Mouse (Mus musculus): ENCODE measurements around the gene Psmg3. TPM values are rescaled to one million over a fixed set of nuclear protein-coding genes. Genes with fewer than 3 reads are reported as not detected.

The Psmg3 gene
- polyA plus RNA-seq, 1 experiment = 30.3 TPM

DNA sequence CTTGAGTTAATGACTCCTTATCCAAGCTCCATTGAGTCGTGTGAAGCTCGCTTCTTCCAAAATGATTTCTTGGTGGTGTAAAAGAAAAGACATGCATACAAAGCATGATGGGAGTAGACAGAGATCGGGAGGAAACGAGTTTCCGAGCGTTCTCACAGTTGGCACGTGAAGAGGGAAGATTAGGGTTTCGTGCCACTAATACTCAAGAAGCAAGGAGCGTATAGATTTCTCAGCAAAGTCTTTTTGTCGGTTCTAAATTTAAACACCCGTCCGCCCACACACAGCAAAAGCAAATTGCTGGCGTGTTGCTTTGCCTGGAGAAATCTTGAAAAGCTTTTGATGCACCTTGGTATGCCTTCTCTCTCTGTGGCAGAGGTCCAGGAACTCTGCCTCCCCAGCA is 2.7 kb upstream of the Psmg3 start:
- Histone ChIP-seq H3K27me3 (ENCODE audit: control insufficient read depth, insufficient read depth, low read length, poor library complexity, severe bottlenecking) (no peaks in the 10 kb centered on the region), H3K36me3 (ENCODE audit: control insufficient read depth, insufficient read depth, low read length, poor library complexity, severe bottlenecking) (no peaks in the 10 kb centered on the region), H3K9me3 (replicated peaks; ENCODE audit: control insufficient read depth, insufficient read depth, low read length, poor library complexity, severe bottlenecking) (no peaks in the 10 kb centered on the region), H3K4me3 (ENCODE audit: low read depth, low read length) (no peak overlapping the region), H3K27ac (ENCODE audit: insufficient read depth, low read length) (no peak overlapping the region), H3K9ac (ENCODE audit: low read depth, poor library complexity, severe bottlenecking) (no peak overlapping the region), H3K4me1 (ENCODE audit: control insufficient read depth, insufficient read depth, low read length) (no peaks in the 10 kb centered on the region)
- TF ChIP-seq CTCF (IDR thresholded peaks at IDR 0.05; ENCODE audit: low read depth, low read length) (no peak), POLR2A (IDR thresholded peaks at IDR 0.05; ENCODE audit: insufficient read depth, low read length) (no peak), EP300 (IDR thresholded peaks at IDR 0.05; ENCODE audit: insufficient read depth, low read depth, low read length) (no peak)

DNA sequence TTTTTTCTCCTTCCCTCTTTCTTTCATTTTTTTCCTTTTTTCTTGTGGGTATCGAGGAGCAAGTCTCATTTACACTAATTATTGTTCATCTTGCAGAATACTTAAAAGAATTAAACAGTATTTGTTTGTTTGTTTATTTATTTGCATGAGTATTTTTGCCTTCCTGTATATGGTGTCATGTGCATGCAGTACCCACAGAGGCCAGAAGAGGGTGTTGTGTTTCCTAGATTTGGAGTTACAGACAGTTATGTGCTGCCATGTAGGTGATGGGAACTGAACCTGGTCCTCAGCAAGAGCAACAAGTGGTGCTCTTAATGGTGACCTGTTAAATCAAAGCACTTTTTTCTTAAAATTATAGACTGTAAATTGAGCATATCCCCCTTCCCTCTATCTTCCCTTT is 908 bp upstream of the Psmg3 start:
- TF ChIP-seq CTCF (IDR thresholded peaks at IDR 0.05; ENCODE audit: low read depth, low read length) (no peak), POLR2A (IDR thresholded peaks at IDR 0.05; ENCODE audit: insufficient read depth, low read length) (no peak), EP300 (IDR thresholded peaks at IDR 0.05; ENCODE audit: insufficient read depth, low read depth, low read length) (no peak)
- no peaks in the 10 kb centered on the region for H3K9me3 ChIP-seq (replicated peaks; ENCODE audit: control insufficient read depth, insufficient read depth, low read length, poor library complexity, severe bottlenecking)

DNA sequence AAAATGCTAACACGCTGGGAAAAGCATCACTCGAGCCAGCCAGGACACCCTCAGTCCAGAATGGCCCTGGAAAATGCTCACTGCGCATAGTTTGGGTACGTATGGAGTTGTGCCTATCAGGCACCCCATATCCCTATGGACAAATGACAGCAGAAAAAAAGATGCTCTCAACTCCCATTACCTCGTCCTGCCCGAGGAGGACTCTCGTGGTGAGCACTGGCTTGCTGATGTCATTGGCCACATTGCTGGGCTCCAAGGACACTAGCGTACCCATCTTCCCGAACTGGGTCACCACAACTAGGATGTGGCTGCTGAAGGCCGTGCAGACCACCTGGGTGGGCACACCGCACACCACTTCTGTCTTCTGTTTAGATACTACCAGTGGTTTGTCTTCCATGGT is 738 bp downstream of the Psmg3 start:
- Histone ChIP-seq H3K27me3 (ENCODE audit: control insufficient read depth, insufficient read depth, low read length, poor library complexity, severe bottlenecking) (no peaks in the 10 kb centered on the region), H3K9me3 (replicated peaks; ENCODE audit: control insufficient read depth, insufficient read depth, low read length, poor library complexity, severe bottlenecking) (no peaks in the 10 kb centered on the region), H3K4me3 (ENCODE audit: low read depth, low read length) (peak overlapping the region; percentile 92), H3K4me1 (ENCODE audit: control insufficient read depth, insufficient read depth, low read length) (no peaks in the 10 kb centered on the region), H3K36me3 (ENCODE audit: control insufficient read depth, insufficient read depth, low read length, poor library complexity, severe bottlenecking) (no peaks in the 10 kb centered on the region; the same call in 1 of the 2 replicates), H3K27ac (ENCODE audit: insufficient read depth, low read length) (no peak overlapping the region), H3K9ac (ENCODE audit: low read depth, poor library complexity, severe bottlenecking) (peak overlapping the region; percentile 51)
- TF ChIP-seq EP300 (IDR thresholded peaks at IDR 0.05; ENCODE audit: insufficient read depth, low read depth, low read length) (no peak), CTCF (IDR thresholded peaks at IDR 0.05; ENCODE audit: low read depth, low read length) (no peak), POLR2A (IDR thresholded peaks at IDR 0.05; ENCODE audit: insufficient read depth, low read length) (no peak)

More for the DNA sequence above, 908 bp upstream of the Psmg3 start:
- Histone ChIP-seq H3K36me3 (ENCODE audit: control insufficient read depth, insufficient read depth, low read length, poor library complexity, severe bottlenecking) (no peaks in the 10 kb centered on the region), H3K27me3 (ENCODE audit: control insufficient read depth, insufficient read depth, low read length, poor library complexity, severe bottlenecking) (no peaks in the 10 kb centered on the region), H3K9ac (ENCODE audit: low read depth, poor library complexity, severe bottlenecking) (no peak overlapping the region), H3K4me1 (ENCODE audit: control insufficient read depth, insufficient read depth, low read length) (no peaks in the 10 kb centered on the region), H3K27ac (ENCODE audit: insufficient read depth, low read length) (no peak overlapping the region), H3K4me3 (ENCODE audit: low read depth, low read length) (no peak overlapping the region)

DNA sequence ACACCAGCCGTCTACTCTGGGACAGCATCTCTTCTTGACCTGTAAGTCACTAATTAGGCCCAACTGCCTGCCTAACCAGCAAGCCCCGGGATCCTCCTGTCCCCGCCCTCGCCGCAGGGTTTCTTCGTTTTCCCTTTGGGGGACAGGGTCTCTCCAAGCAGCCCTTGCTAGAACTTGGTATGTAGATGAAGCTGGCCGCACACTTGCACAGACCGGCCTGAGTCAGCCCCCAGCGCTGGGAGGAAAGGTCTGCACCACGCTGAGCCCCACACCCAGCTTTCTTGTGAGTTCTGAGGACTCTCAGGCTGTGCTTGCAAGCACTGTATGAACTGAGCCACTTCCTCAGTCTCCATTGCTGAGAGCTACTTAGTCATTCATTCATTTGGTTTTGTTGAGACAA is 2.2 kb downstream of the Psmg3 start:
- no peak for TF ChIP-seq CTCF (IDR thresholded peaks at IDR 0.05; ENCODE audit: low read depth, low read length)
- no peak for TF ChIP-seq EP300 (IDR thresholded peaks at IDR 0.05; ENCODE audit: insufficient read depth, low read depth, low read length)
- TF ChIP-seq POLR2A (IDR thresholded peaks at IDR 0.05; ENCODE audit: insufficient read depth, low read length) = no peak
- no peak overlapping the region for H3K4me3 ChIP-seq (ENCODE audit: low read depth, low read length)
- H3K27me3 ChIP-seq (ENCODE audit: control insufficient read depth, insufficient read depth, low read length, poor library complexity, severe bottlenecking) = no peaks in the 10 kb centered on the region
- H3K4me1 ChIP-seq (ENCODE audit: control insufficient read depth, insufficient read depth, low read length) = no peaks in the 10 kb centered on the region
- no peak overlapping the region for H3K27ac ChIP-seq (ENCODE audit: insufficient read depth, low read length)
- H3K9me3 ChIP-seq (replicated peaks; ENCODE audit: control insufficient read depth, insufficient read depth, low read length, poor library complexity, severe bottlenecking) = no peaks in the 10 kb centered on the region
- H3K36me3 ChIP-seq (ENCODE audit: control insufficient read depth, insufficient read depth, low read length, poor library complexity, severe bottlenecking) = no peaks in the 10 kb centered on the region; the same call in 1 of the 2 replicates
- no peak overlapping the region for H3K9ac ChIP-seq (ENCODE audit: low read depth, poor library complexity, severe bottlenecking)

DNA sequence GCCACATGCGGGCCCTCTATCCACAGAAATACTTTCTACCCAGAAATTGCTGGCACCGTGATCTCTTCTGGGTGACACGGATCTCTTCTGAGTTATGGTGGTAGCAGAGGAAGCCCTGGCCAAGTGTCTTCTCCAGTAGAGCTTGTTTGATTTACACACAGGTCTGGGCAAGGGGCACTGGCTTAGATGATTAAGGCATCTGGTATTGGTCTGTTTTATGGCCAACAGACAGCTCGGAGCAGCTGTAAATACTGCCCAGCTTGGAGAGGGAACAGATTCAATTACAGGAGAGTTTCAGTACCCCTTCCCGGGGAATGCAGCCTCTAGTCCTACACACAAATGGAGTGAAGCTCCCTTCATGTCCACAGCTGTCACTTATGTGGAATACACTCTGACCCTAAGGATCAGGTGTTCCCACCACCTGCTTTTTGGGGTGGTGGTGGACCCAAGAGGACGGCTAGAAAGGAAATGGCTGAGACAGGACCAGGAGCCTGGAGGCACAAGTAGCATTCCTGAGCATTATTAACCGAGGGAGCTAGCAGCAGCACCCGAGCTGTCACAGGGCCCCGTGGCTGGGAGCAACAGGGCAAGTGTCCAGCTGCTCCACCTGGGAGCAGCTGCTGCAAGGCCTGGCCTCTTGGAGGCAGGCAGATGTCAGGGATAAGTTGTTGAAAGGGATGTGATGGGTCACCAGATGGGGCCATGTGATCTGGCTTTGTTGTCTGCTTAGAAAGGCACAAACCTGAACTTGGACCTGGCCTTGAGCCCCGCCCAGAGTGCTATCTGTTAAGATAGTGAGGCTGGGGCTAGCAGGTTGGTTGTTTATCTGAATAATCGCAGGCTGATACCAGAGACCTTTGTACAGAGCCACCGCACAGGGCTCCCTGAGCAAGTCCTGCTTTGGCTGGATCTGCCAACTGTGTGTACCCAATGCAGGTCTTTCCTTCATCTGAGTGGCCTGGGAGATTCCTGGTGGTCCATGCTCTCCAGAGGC is 4.9 kb downstream of the Psmg3 start:
- Histone ChIP-seq H3K27me3 (ENCODE audit: control insufficient read depth, insufficient read depth, low read length, poor library complexity, severe bottlenecking) (no peaks in the 10 kb centered on the region), H3K9ac (ENCODE audit: low read depth, poor library complexity, severe bottlenecking) (no peak overlapping the region), H3K27ac (ENCODE audit: insufficient read depth, low read length) (no peak overlapping the region), H3K4me3 (ENCODE audit: low read depth, low read length) (no peak overlapping the region), H3K9me3 (replicated peaks; ENCODE audit: control insufficient read depth, insufficient read depth, low read length, poor library complexity, severe bottlenecking) (no peaks in the 10 kb centered on the region), H3K4me1 (ENCODE audit: control insufficient read depth, insufficient read depth, low read length) (no peaks in the 10 kb centered on the region), H3K36me3 (ENCODE audit: control insufficient read depth, insufficient read depth, low read length, poor library complexity, severe bottlenecking) (no peaks in the 10 kb centered on the region; the same call in 1 of the 2 replicates)
- 0 out of 2 replicates have a peak, but pooled peaks have one; percentile 48 for TF ChIP-seq EP300 (IDR thresholded peaks at IDR 0.05; ENCODE audit: insufficient read depth, low read depth, low read length)
- no peak for TF ChIP-seq CTCF (IDR thresholded peaks at IDR 0.05; ENCODE audit: low read depth, low read length)
